Mouse (Mus musculus) limb, embryonic 14.5 days (tissue): Measurements from ENCODE around the gene Sebox. TPM values are rescaled to one million over a fixed set of nuclear protein-coding genes. Genes with fewer than 3 reads are reported as not detected.

ENCODE experiments used
- ATAC-seq: fragments of 200-750 bp; cut with Nextera tagmentation; 2 replicates; pipeline ENCODE4 v1.8.0; 2017; ENCODE audit warnings: low read depth, moderate number of reproducible peaks, moderate TSS enrichment; ENCODE audit not compliant: low FRiP score
- DNase-seq: peaks from one replicate; pipeline ENCODE4 v3.0.0-alpha.2; 2015; ENCODE audit warnings: low spot score
- H3K27ac ChIP-seq: fragments of 300-500 bp; sonication (generic); replicated peaks from 2 replicates; pipeline ENCODE4 v1.5.1; 2014; ENCODE audit warnings: low read depth, mild to moderate bottlenecking, low read length, moderate library complexity, mixed read lengths
- H3K27me3 ChIP-seq: fragments of 300-500 bp; sonication (generic); 2 replicates; pipeline ENCODE4 v1.6.1; 2014; ENCODE audit warnings: low read length, mixed read lengths; ENCODE audit not compliant: control insufficient read depth, insufficient read depth
- H3K36me3 ChIP-seq: fragments of 300-500 bp; sonication (generic); 2 replicates; pipeline ENCODE4 v1.6.1; 2014; ENCODE audit warnings: mild to moderate bottlenecking, low read length, moderate library complexity, mixed read lengths; ENCODE audit not compliant: control insufficient read depth, insufficient read depth
- H3K4me1 ChIP-seq: fragments of 300-500 bp; sonication (generic); 2 replicates; pipeline ENCODE4 v1.6.1; 2014; ENCODE audit warnings: antibody characterized with exemption, low read length, mixed read lengths; ENCODE audit not compliant: control insufficient read depth, insufficient read depth
- H3K4me2 ChIP-seq: fragments of 300-500 bp; sonication (generic); replicated peaks from 2 replicates; pipeline ENCODE4 v1.6.1; 2014; ENCODE audit warnings: low read depth, mild to moderate bottlenecking, low read length, moderate library complexity; ENCODE audit not compliant: severe bottlenecking
- H3K4me3 ChIP-seq: fragments of 300-500 bp; sonication (generic); replicated peaks from 2 replicates; pipeline ENCODE4 v1.5.1; 2014; ENCODE audit warnings: low read length
- H3K9ac ChIP-seq: fragments of 300-500 bp; sonication (generic); 2 replicates; pipeline ENCODE4 v1.6.1; 2014; ENCODE audit warnings: mild to moderate bottlenecking, low read depth, low read length, moderate library complexity; ENCODE audit not compliant: severe bottlenecking
- H3K9me3 ChIP-seq: fragments of 300-500 bp; sonication (generic); 2 replicates; pipeline ENCODE4 v1.6.1; 2016; ENCODE audit warnings: low read length; ENCODE audit not compliant: control insufficient read depth
- POLR2A ChIP-seq: fragments of 200-500 bp; IDR thresholded peaks from 2 replicates; pipeline ENCODE4 v1.8.0; 2012; ENCODE audit warnings: inconsistent platforms, mild to moderate bottlenecking, moderate library complexity, borderline replicate concordance; ENCODE audit not compliant: insufficient read depth, insufficient read length; ENCODE audit errors: extremely low read depth
- WGBS: fragments of 180-500 bp; shearing (Covaris S2); extraction: QIAGEN DNeasy Blood & Tissue Kit; methylation state at CpG from one replicate; pipeline ENCODE4 v1.1.7; 2014; 5-methylcytosine and 5-hydroxymethylcytosine counted together
- polyA plus RNA-seq, 2 experiments: library from polyadenylated mRNA; depleted of rRNA in 1 of 2; stranded (reverse) in 1 of 2; unstranded in 1 of 2; fragments of >200 nt; fragmentation: Nextera tagmentation in 1 of 2; extraction: Ambion mirVana in 1 of 2; gene quantifications; 2 replicates each; pipeline versions ENCODE4 v1.2.1 to v1.2.3; 2012 to 2014

The Sebox gene
- polyA plus RNA-seq, 2 experiments, result not detected

GRCm38 (mm10) chr11:78461894-78462293, 41.4 kb upstream of the Sebox start:
- no peak for ATAC-seq
- 71% methylated on average over 1 of the region's 1 CpGs for WGBS

GRCm38 (mm10) chr11:78462669-78463068, 40.6 kb upstream of the Sebox start:
- WGBS, result 74% methylated on average over 5 of the region's 5 CpGs
- DNase-seq, result no peak
- Histone ChIP-seq H3K4me3 (no peak overlapping the region), H3K9ac (no peak overlapping the region), H3K4me2 (no peak overlapping the region), H3K4me1 (peaks cover 13% of the 10 kb centered on the region), H3K27me3 (no peaks in the 10 kb centered on the region), H3K36me3 (no peaks in the 10 kb centered on the region), H3K9me3 (no peaks in the 10 kb centered on the region), H3K27ac (no peak overlapping the region)
- TF ChIP-seq POLR2A, result no peak
- no peak for ATAC-seq

More at GRCm38 (mm10) chr11:78461894-78462293, 41.4 kb upstream of the Sebox start:
- Histone ChIP-seq H3K9me3 (no peaks in the 10 kb centered on the region), H3K4me1 (peaks cover 10% of the 10 kb centered on the region), H3K27me3 (no peaks in the 10 kb centered on the region), H3K9ac (no peak overlapping the region), H3K36me3 (no peaks in the 10 kb centered on the region), H3K4me3 (no peak overlapping the region), H3K4me2 (no peak overlapping the region), H3K27ac (no peak overlapping the region)
- TF ChIP-seq POLR2A, result no peak
- DNase-seq, result no peak

- 52% methylated on average over 13 of the region's 13 CpGs for WGBS
- DNase-seq (no peak), ATAC-seq (no peak)
- Histone ChIP-seq H3K4me1 (peaks cover 13% of the 10 kb centered on the region), H3K27me3 (no peaks in the 10 kb centered on the region), H3K4me2 (no peak overlapping the region), H3K9ac (no peak overlapping the region), H3K4me3 (no peak overlapping the region), H3K27ac (no peak overlapping the region), H3K36me3 (no peaks in the 10 kb centered on the region), H3K9me3 (no peaks in the 10 kb centered on the region)
- no peak for TF ChIP-seq POLR2A
Observed at GRCm38 (mm10) chr11:78463286-78464036, 39.8 kb upstream of the Sebox start.

GRCm38 (mm10) chr11:78465116-78465515, 38.1 kb upstream of the Sebox start:
- Histone ChIP-seq H3K4me2 (peak overlapping the region; percentile 83), H3K27ac (peak overlapping the region; percentile 97; the same call in 1 of the 2 replicates), H3K4me3 (peak overlapping the region; percentile 70), H3K27me3 (no peaks in the 10 kb centered on the region), H3K36me3 (no peaks in the 10 kb centered on the region), H3K9ac (peak overlapping the region; percentile 83; the same call in 1 of the 2 replicates), H3K4me1 (peaks cover 13% of the 10 kb centered on the region), H3K9me3 (no peaks in the 10 kb centered on the region)
- ATAC-seq (no peak; the same call in 1 of the 2 replicates), DNase-seq (peak; percentile 10)
- no peak for TF ChIP-seq POLR2A
- WGBS, result 32% methylated on average over 9 of the region's 9 CpGs

- H3K4me2 ChIP-seq, result peak within 1 kb of the TSS; percentile 83
- peak within 1 kb of the TSS; percentile 83 for H3K9ac ChIP-seq
- peaks cover 13% of the 10 kb centered on the region for H3K4me1 ChIP-seq
- no peaks in the 10 kb centered on the region for H3K27me3 ChIP-seq
- under 1% methylated on average over 41 of the region's 41 CpGs for WGBS
- peak; percentile 59; the same call in 1 of the 2 replicates for TF ChIP-seq POLR2A
- peak within 1 kb of the TSS; percentile 97 for H3K27ac ChIP-seq
- H3K9me3 ChIP-seq, result no peaks in the 10 kb centered on the region
- H3K36me3 ChIP-seq, result no peaks in the 10 kb centered on the region
- DNase-seq (peak; percentile 95), ATAC-seq (peak; percentile 98)
- H3K4me3 ChIP-seq, result peak within 1 kb of the TSS; percentile 70
Observed at GRCm38 (mm10) chr11:78465568-78466180, 37.6 kb upstream of the Sebox start, which contains the start of gene Slc46a1. TSS of gene Slc46a1 (plus strand) at chr11:78465697.
